Mouse (Mus musculus): ENCODE results near the gene Sdk2.

DNA sequence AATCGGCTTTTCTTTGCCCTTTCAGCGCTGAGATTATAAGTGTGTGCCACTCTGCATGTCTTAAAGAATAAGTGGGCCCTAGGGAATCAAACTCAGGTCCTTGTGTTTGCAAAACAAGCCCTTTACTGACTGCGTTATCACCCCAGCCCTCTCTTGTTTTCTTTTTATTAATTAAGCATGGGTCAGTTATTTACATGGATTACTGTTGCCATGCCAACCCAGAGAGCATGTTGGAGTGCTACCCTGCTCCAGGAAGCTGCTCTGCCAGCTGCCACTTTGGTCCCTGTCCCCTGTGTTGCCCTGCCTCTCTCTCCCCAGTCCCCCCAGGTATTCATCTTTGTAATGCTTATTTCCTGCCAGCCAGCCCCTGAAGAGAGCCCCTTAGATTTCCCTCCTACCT, 44.0 kb upstream of the Sdk2 start:
- TF ChIP-seq POLR2A (IDR thresholded peaks at IDR 0.05; ENCODE audit: borderline replicate concordance, extremely low read depth, low read depth, low read length), result no peak
- no peak for TF ChIP-seq CTCF (IDR thresholded peaks at IDR 0.05; ENCODE audit: insufficient read depth, low read length)

Data from lung, adult 2 months (tissue).